Mouse (Mus musculus) layer of hippocampus, adult 2 months (tissue): ENCODE measurements around the gene Lix1l. TPM values are rescaled to one million over a fixed set of nuclear protein-coding genes. Genes with fewer than 3 reads are reported as not detected.

Source experiments
- DNase-seq, 2 experiments: peaks; one replicate each; pipeline ENCODE4 v3.0.0; 2022; ENCODE audit warnings: low spot score in 2 of 2
- H3K27ac ChIP-seq: fragments of 200-600 bp; 2 replicates; pipeline ENCODE4 v1.8.1; 2022
- H3K4me3 ChIP-seq: fragments of 200-600 bp; 2 replicates; pipeline ENCODE4 v1.8.1; 2022; ENCODE audit warnings: mild to moderate bottlenecking
- CTCF ChIP-seq: fragments of 200-600 bp; conservative IDR thresholded peaks from 2 replicates; pipeline ENCODE4 v1.8.1; 2022; ENCODE audit warnings: antibody characterized with exemption, mild to moderate bottlenecking, moderate library complexity
- total RNA-seq, 2 experiments: library from RNA; stranded (reverse); gene quantifications; 2 replicates each; pipeline ENCODE4 v1.2.3; 2021

Lix1l gene
- total RNA-seq, 2 experiments from 2014 or later, result 29.0 to 29.1 TPM

GRCm38 (mm10) chr3:96559911-96560850 lies 40.8 kb upstream of the Lix1l start:
- TF ChIP-seq CTCF, result no peak
- H3K27ac ChIP-seq, result peak overlapping the region; percentile 62; the same call in 1 of the 2 replicates
- peak overlapping the region; percentile 66 for H3K4me3 ChIP-seq
- no peak for DNase-seq

- Histone ChIP-seq H3K27ac (peak overlapping the region; percentile 62; the same call in 1 of the 2 replicates), H3K4me3 (peak overlapping the region; percentile 66)
- DNase-seq, result no peak
- TF ChIP-seq CTCF, result no peak
These were observed 39.9 kb upstream of the Lix1l start for GRCm38 (mm10) chr3:96560881-96561668.

GRCm38 (mm10) chr3:96561946-96562681 lies 38.8 kb upstream of the Lix1l start:
- no peak for DNase-seq
- peak overlapping the region; percentile 62 for H3K27ac ChIP-seq
- TF ChIP-seq CTCF, result no peak
- peak overlapping the region; percentile 66; the same call in 1 of the 2 replicates for H3K4me3 ChIP-seq

GRCm38 (mm10) chr3:96563267-96563666 lies 37.7 kb upstream of the Lix1l start:
- no peak for TF ChIP-seq CTCF
- Histone ChIP-seq H3K4me3 (no peak overlapping the region), H3K27ac (peak overlapping the region; percentile 3; the same call in 1 of the 2 replicates)
- DNase-seq, result no peak

- DNase-seq, result no peak
- Histone ChIP-seq H3K27ac (peak overlapping the region; percentile 77), H3K4me3 (no peak overlapping the region)
- TF ChIP-seq CTCF, result no peak
These were observed 36.9 kb upstream of the Lix1l start for GRCm38 (mm10) chr3:96563911-96564632.

- H3K27ac ChIP-seq, result peak overlapping the region; percentile 77
- no peak for TF ChIP-seq CTCF
- no peak for DNase-seq
These were observed 36.3 kb upstream of the Lix1l start for GRCm38 (mm10) chr3:96564633-96565032.

GRCm38 (mm10) chr3:96565105-96565504 lies 35.8 kb upstream of the Lix1l start:
- Histone ChIP-seq H3K4me3 (no peak overlapping the region), H3K27ac (peak overlapping the region; percentile 77)
- DNase-seq, result no peak
- TF ChIP-seq CTCF, result no peak

More at GRCm38 (mm10) chr3:96564633-96565032, 36.3 kb upstream of the Lix1l start:
- H3K4me3 ChIP-seq, result no peak overlapping the region

DNA sequence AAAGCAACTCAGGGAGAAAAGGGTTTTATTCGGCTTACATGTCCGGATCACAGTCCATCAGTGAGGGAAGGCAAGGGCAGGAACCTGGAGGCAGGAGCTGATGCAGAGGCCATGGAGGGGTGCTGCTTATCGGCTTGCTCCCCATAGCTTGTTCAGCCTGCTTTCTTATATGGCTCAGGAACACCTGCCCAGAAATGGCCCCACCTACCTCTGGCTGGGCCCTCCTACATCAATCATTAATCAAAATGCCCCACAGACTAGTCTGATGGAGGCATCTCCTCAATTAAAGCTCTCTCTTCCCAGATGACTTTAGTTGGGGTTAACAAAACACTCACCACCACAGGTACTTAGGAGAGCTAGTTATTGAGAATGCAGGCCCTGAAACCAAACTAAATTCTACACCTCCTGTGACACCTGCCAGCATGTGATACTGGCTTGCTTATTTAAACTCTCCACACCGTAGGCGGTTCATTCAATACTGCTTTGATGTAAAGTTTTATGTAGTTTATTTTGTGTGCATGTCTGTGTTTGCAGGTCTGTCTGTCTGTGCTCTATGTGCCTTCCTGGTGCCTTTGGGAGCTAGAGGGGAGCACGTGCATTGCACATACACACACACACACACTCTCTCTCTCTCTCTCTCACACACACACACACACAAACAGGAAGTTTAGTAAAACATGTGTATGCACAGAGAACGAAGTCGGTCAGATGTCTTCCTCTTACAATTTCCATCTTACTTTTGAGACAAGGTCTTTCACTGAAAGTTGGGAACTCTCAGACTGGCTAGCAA lies 34.1 kb upstream of the Lix1l start:
- Histone ChIP-seq H3K4me3 (no peak overlapping the region), H3K27ac (no peak overlapping the region)
- no peak for TF ChIP-seq CTCF
- no peak for DNase-seq

- Histone ChIP-seq H3K4me3 (no peak overlapping the region), H3K27ac (0 out of 2 replicates have a peak overlapping the region, but pooled peaks have one; percentile 43)
- TF ChIP-seq CTCF, result no peak
- DNase-seq, result no peak
These were observed 32.3 kb upstream of the Lix1l start for GRCm38 (mm10) chr3:96568605-96569004.

- TF ChIP-seq CTCF, result no peak
- Histone ChIP-seq H3K27ac (no peak overlapping the region), H3K4me3 (no peak overlapping the region)
- no peak for DNase-seq
These were observed 31.4 kb upstream of the Lix1l start for GRCm38 (mm10) chr3:96569506-96569905.

DNA sequence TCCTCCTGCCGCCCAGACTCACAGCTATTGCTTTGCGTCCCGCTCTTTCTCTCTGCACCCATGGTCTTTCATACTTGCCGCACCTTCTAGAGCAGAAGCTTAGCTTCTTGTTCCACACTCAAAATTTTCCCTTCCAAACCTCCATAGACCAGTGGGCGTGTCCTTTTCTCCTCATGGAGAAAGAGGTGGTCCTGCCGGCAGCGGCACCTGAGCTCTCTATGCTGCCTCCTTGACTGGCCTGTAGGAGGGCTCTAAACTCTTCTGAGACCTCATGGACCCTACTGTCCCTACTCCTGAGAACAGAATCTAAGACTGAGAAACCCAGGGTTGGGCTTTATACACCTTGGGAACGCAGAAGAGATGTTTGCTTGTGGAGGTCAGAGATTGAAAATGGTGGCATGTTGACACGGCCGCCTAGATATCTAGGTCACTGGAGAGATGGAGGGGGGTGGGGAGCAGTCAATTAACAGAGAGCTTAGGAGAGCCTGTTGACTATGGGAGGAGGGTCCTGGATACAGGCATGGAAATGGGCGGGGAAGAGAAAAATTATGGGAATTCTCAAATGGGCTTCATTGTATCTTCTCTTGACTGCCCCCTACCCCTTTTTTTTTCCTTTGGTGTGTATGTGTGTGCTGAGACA lies 30.9 kb upstream of the Lix1l start:
- no peak for DNase-seq
- H3K27ac ChIP-seq, result no peak overlapping the region; the same call in 1 of the 2 replicates
- H3K4me3 ChIP-seq, result no peak overlapping the region
- no peak for TF ChIP-seq CTCF
